Mouse (Mus musculus): ENCODE data around the gene Lrguk. TPM values are rescaled to one million over a fixed set of nuclear protein-coding genes. Genes with fewer than 3 reads are reported as not detected.

Gene Lrguk
- polyA plus RNA-seq, 1 experiment from 2014 or later: 0.62 TPM

GRCm38 (mm10) chr6:34101531-34102396 is 72.5 kb downstream of the Lrguk start:
- H3K27ac ChIP-seq (replicated peaks): no peak overlapping the region
- ATAC-seq (ENCODE audit: extremely low read depth, insufficient number of reproducible peaks, low FRiP score, low TSS enrichment): no peak
- WGBS: 65% methylated on average over 15 of the region's 15 CpGs

GRCm38 (mm10) chr6:34103251-34103920 is 74.1 kb downstream of the Lrguk start:
- Histone ChIP-seq H3K9me3 (no peaks in the 10 kb centered on the region), H3K36me3 (no peaks in the 10 kb centered on the region), H3K4me3 (no peak overlapping the region), H3K27me3 (replicated peaks) (no peaks in the 10 kb centered on the region), H3K4me2 (no peak overlapping the region), H3K27ac (replicated peaks) (no peak overlapping the region), H3K4me1 (0 out of 2 replicates have a peak, but pooled peaks cover 6% of the 10 kb centered on the region), H3K9ac (no peak overlapping the region)
- WGBS: 82% methylated on average over 17 of the region's 17 CpGs
- no peak for ATAC-seq (ENCODE audit: extremely low read depth, insufficient number of reproducible peaks, low FRiP score, low TSS enrichment)

More at GRCm38 (mm10) chr6:34101531-34102396, 72.5 kb downstream of the Lrguk start:
- Histone ChIP-seq H3K27me3 (replicated peaks) (no peaks in the 10 kb centered on the region), H3K4me1 (0 out of 2 replicates have a peak, but pooled peaks cover 6% of the 10 kb centered on the region), H3K9me3 (no peaks in the 10 kb centered on the region), H3K4me3 (no peak overlapping the region), H3K9ac (no peak overlapping the region), H3K36me3 (no peaks in the 10 kb centered on the region), H3K4me2 (no peak overlapping the region)

- H3K4me2 ChIP-seq: no peak overlapping the region
- H3K36me3 ChIP-seq: no peaks in the 10 kb centered on the region
- no peaks in the 10 kb centered on the region for H3K4me1 ChIP-seq
- 76% methylated on average over 10 of the region's 10 CpGs for WGBS
- no peaks in the 10 kb centered on the region for H3K27me3 ChIP-seq (replicated peaks)
- no peak overlapping the region for H3K4me3 ChIP-seq
- no peak overlapping the region for H3K9ac ChIP-seq
- no peak for ATAC-seq (ENCODE audit: extremely low read depth, insufficient number of reproducible peaks, low FRiP score, low TSS enrichment)
- no peak overlapping the region for H3K27ac ChIP-seq (replicated peaks)
- H3K9me3 ChIP-seq: no peaks in the 10 kb centered on the region
These were observed 81.3 kb downstream of the Lrguk start for GRCm38 (mm10) chr6:34110571-34110970.

GRCm38 (mm10) chr6:34111406-34111805 is 82.2 kb downstream of the Lrguk start:
- Histone ChIP-seq H3K27ac (replicated peaks) (no peak overlapping the region), H3K27me3 (replicated peaks) (no peaks in the 10 kb centered on the region), H3K9me3 (no peaks in the 10 kb centered on the region), H3K36me3 (no peaks in the 10 kb centered on the region), H3K9ac (no peak overlapping the region), H3K4me2 (no peak overlapping the region), H3K4me1 (no peaks in the 10 kb centered on the region), H3K4me3 (no peak overlapping the region)
- 74% methylated on average over 6 of the region's 6 CpGs for WGBS
- no peak for ATAC-seq (ENCODE audit: extremely low read depth, insufficient number of reproducible peaks, low FRiP score, low TSS enrichment)

- no peak overlapping the region for H3K4me3 ChIP-seq
- no peaks in the 10 kb centered on the region for H3K9me3 ChIP-seq
- no peak overlapping the region for H3K27ac ChIP-seq (replicated peaks)
- H3K4me2 ChIP-seq: no peak overlapping the region
- 87% methylated on average over 7 of the region's 7 CpGs for WGBS
- no peaks in the 10 kb centered on the region for H3K4me1 ChIP-seq
- H3K9ac ChIP-seq: no peak overlapping the region
- ATAC-seq (ENCODE audit: extremely low read depth, insufficient number of reproducible peaks, low FRiP score, low TSS enrichment): no peak
- H3K36me3 ChIP-seq: no peaks in the 10 kb centered on the region
- no peaks in the 10 kb centered on the region for H3K27me3 ChIP-seq (replicated peaks)
These were observed 87.7 kb downstream of the Lrguk start for GRCm38 (mm10) chr6:34116838-34117478.

GRCm38 (mm10) chr6:34124401-34124800 is 95.2 kb downstream of the Lrguk start:
- no peak for ATAC-seq (ENCODE audit: extremely low read depth, insufficient number of reproducible peaks, low FRiP score, low TSS enrichment)
- Histone ChIP-seq H3K36me3 (no peaks in the 10 kb centered on the region), H3K27me3 (replicated peaks) (no peaks in the 10 kb centered on the region), H3K4me2 (no peak overlapping the region), H3K4me1 (peaks cover 4% of the 10 kb centered on the region; the same call in 1 of the 2 replicates), H3K9me3 (no peaks in the 10 kb centered on the region), H3K9ac (no peak overlapping the region), H3K27ac (replicated peaks) (no peak overlapping the region), H3K4me3 (no peak overlapping the region)
- WGBS: 78% methylated on average over 2 of the region's 2 CpGs

GRCm38 (mm10) chr6:34129261-34129660 is 100.0 kb downstream of the Lrguk start:
- Histone ChIP-seq H3K27me3 (replicated peaks) (no peaks in the 10 kb centered on the region), H3K27ac (replicated peaks) (no peak overlapping the region), H3K36me3 (no peaks in the 10 kb centered on the region), H3K9ac (no peak overlapping the region), H3K9me3 (no peaks in the 10 kb centered on the region), H3K4me3 (no peak overlapping the region), H3K4me2 (no peak overlapping the region), H3K4me1 (peaks cover 5% of the 10 kb centered on the region; the same call in 1 of the 2 replicates)
- WGBS: 37% methylated on average over 2 of the region's 2 CpGs
- no peak for ATAC-seq (ENCODE audit: extremely low read depth, insufficient number of reproducible peaks, low FRiP score, low TSS enrichment)

GRCm38 (mm10) chr6:34132391-34132790 is 103.1 kb downstream of the Lrguk start:
- Histone ChIP-seq H3K9me3 (no peaks in the 10 kb centered on the region), H3K27me3 (replicated peaks) (no peaks in the 10 kb centered on the region), H3K27ac (replicated peaks) (no peak overlapping the region), H3K4me3 (no peak overlapping the region), H3K4me1 (peaks cover 5% of the 10 kb centered on the region; the same call in 1 of the 2 replicates), H3K36me3 (no peaks in the 10 kb centered on the region), H3K4me2 (no peak overlapping the region), H3K9ac (no peak overlapping the region)
- 83% methylated on average over 9 of the region's 9 CpGs for WGBS
- no peak for ATAC-seq (ENCODE audit: extremely low read depth, insufficient number of reproducible peaks, low FRiP score, low TSS enrichment)

- WGBS: 72% methylated on average over 3 of the region's 3 CpGs
These were observed 109.1 kb downstream of the Lrguk start for GRCm38 (mm10) chr6:34138366-34138765.

GRCm38 (mm10) chr6:34142931-34143330 is 113.7 kb downstream of the Lrguk start:
- peaks cover 5% of the 10 kb centered on the region; the same call in 1 of the 2 replicates for H3K9me3 ChIP-seq
- no peak overlapping the region for H3K9ac ChIP-seq
- H3K36me3 ChIP-seq: no peaks in the 10 kb centered on the region
- ATAC-seq (ENCODE audit: extremely low read depth, insufficient number of reproducible peaks, low FRiP score, low TSS enrichment): no peak
- no peak overlapping the region for H3K4me3 ChIP-seq
- H3K4me2 ChIP-seq: no peak overlapping the region
- peaks cover 4% of the 10 kb centered on the region; the same call in 1 of the 2 replicates for H3K4me1 ChIP-seq
- H3K27ac ChIP-seq (replicated peaks): no peak overlapping the region
- H3K27me3 ChIP-seq (replicated peaks): no peaks in the 10 kb centered on the region
- 68% methylated on average over 11 of the region's 11 CpGs for WGBS

More at GRCm38 (mm10) chr6:34138366-34138765, 109.1 kb downstream of the Lrguk start:
- no peaks in the 10 kb centered on the region for H3K9me3 ChIP-seq
- no peaks in the 10 kb centered on the region for H3K4me1 ChIP-seq
- H3K27ac ChIP-seq (replicated peaks): no peak overlapping the region
- H3K4me3 ChIP-seq: no peak overlapping the region
- no peak overlapping the region for H3K9ac ChIP-seq
- ATAC-seq (ENCODE audit: extremely low read depth, insufficient number of reproducible peaks, low FRiP score, low TSS enrichment): no peak
- no peaks in the 10 kb centered on the region for H3K27me3 ChIP-seq (replicated peaks)
- H3K36me3 ChIP-seq: no peaks in the 10 kb centered on the region
- no peak overlapping the region for H3K4me2 ChIP-seq

GRCm38 (mm10) chr6:34146042-34146441 is 116.8 kb downstream of the Lrguk start:
- Histone ChIP-seq H3K36me3 (no peaks in the 10 kb centered on the region), H3K4me2 (no peak overlapping the region), H3K9ac (no peak overlapping the region), H3K9me3 (peaks cover 5% of the 10 kb centered on the region; the same call in 1 of the 2 replicates), H3K27ac (replicated peaks) (no peak overlapping the region), H3K27me3 (replicated peaks) (no peaks in the 10 kb centered on the region), H3K4me1 (peaks cover 6% of the 10 kb centered on the region; the same call in 1 of the 2 replicates), H3K4me3 (no peak overlapping the region)
- 53% methylated on average over 6 of the region's 6 CpGs for WGBS
- no peak for ATAC-seq (ENCODE audit: extremely low read depth, insufficient number of reproducible peaks, low FRiP score, low TSS enrichment)

All from heart, embryonic 13.5 days (tissue).